Mouse (Mus musculus) spleen, postnatal 14 days (tissue): ENCODE measurements around the gene Runx3.

ENCODE experiments used
- DNase-seq, 2 experiments: peaks; one replicate each; pipeline ENCODE4 v3.0.0; 2021 to 2022; ENCODE audit warnings: low spot score in 2 of 2

Gene Runx3

DNA sequence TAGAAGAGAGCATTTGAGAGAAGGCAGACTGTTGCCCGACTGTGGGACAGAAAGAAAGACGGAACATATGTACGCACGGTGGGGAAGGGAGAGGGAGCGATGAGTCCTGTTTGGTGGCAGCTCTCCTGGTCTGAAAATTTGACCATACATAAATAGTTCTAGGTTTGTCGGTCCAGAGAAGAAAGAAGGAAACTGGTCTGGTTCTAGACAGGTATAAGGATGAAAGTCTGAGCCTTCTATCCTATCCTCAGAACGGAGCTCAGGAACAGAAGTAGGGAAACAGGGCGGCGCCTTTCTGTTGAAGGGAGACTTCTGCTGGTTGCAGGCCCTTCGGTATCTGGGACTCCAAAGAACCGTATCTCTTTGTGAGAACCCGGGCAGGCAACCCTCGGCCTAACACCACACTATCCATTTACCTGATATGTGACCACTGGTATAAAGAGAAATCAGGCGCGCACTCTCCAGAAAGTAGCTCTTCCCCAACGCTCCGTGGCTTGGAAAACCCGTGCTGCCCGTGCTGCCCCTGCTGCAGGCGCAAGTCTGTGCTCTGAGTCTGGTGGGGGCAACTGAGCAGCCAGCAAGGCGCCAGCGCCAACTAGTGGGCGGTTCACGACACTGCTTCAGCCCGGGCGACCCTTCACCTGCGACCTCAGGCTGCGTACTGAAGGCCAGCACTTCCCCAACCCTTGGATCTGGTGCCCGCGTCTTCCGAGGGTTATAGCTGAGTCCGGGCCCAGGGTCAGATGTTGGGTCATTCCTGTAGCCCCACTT is 29.8 kb downstream of the Runx3 start:
- DNase-seq: peak; percentile 73 to 84

DNA sequence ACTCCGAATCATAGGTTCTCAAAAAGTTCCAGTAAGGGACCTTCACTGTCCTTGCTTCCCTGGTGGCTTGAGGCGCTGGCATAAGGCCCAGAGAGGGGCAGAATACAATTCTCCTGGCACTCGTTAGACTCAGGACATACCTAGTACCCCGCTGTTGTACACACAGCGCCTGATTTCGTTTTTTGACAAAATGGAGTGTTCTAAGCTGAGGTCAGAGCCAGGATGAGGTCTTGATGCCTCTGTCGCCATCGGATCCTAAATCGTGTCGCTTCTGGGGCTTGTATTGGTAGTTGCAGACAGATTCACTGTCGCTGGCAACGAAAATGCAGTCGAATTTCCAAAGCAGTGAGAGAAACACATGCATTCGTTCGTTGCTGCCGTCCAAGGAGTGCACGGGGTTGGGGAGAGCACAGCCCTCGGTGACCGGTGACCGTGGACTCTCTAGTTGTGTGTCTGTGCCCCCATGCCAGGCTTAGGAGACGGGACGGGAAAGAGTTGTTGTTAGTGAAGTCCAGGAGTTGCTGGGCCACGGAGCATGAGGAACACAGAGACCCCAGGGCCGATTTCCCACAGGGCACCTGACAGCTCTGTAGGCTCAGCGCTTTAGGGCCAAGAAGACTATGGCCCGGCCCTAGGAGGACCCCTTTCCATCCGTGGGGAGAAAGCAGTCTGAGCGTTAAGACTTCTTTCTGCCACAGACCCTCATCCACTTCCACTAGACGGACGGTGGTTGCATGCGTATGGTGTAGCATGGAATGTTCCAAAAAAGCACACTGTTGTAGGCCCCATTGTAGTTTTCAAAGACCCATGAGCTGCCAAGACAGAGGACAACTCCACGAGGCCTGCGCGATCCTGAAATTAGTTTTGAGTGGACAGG is 30.9 kb downstream of the Runx3 start:
- no peak for DNase-seq

GRCm38 (mm10) chr4:135151988-135152594 is 31.6 kb downstream of the Runx3 start:
- DNase-seq: peak; percentile 38 to 53

GRCm38 (mm10) chr4:135152834-135153259 is 32.4 kb downstream of the Runx3 start:
- peak; percentile 41 to 51 for DNase-seq

DNA sequence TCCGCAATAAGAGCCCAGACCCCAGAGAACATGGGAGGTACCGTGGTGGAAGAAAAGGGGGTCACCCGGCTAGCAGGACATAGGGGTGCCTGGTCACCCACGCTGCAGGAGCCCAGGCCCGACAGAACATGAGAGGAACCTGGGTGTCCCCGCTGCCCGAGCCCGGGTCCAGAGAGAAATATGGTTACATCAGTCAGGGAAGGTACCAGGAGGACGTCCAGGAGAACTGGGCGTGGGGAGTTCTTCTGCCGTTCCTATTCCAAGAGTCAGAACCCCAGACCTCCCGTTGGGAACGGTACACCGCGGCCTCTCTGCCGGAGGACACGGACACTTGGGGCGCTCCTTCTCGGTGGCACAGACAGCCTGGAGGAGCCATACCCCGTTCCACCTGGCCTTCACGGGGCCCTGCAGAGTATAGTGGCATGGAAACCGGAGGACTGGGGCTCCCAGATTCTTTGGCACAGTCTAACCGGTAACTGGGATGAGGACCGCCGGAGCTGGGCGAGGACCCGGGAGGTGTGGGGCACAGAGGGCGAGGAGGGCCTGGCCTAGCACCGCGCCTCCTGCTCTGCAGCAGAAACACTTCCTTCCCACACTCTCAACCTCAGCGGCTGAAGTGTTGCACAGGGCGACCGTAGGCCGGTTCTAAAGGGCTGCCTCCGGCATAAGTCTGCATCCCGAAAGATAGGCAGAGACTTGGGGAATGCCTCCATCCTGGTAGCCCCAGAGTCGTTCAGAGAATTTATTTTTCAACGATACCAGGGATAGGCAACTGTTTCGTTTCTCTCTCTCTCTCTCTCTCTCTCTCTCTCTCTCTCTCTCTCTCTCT is 33.0 kb downstream of the Runx3 start:
- DNase-seq: peak; percentile 40 to 44

GRCm38 (mm10) chr4:135154089-135154949 is 33.9 kb downstream of the Runx3 start:
- no peak for DNase-seq

- no peak for DNase-seq
These were observed 34.8 kb downstream of the Runx3 start for GRCm38 (mm10) chr4:135155106-135155800.

GRCm38 (mm10) chr4:135155805-135156469 is 35.5 kb downstream of the Runx3 start:
- no peak for DNase-seq

- DNase-seq: no peak
These were observed 36.1 kb downstream of the Runx3 start for GRCm38 (mm10) chr4:135156531-135156930.

DNA sequence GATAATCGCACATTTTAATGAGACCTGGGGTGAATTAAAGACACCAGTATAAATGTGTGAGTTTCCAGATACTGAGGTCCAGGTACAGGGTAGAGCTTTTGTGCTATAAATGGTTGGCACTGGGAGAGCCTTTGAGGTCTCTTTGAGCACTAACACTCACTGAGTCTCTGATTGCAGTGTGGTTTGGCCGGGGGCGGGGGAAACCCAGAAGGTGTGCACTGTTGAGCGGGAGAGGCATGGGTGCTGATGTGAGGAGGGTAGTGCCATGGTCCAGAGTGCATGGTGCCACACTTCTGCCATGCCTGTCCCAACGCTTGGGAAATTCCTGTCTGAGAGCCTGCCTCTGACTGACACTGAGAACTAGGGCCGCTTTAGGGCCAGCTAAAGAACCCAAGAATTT is 36.9 kb downstream of the Runx3 start:
- DNase-seq: no peak

DNA sequence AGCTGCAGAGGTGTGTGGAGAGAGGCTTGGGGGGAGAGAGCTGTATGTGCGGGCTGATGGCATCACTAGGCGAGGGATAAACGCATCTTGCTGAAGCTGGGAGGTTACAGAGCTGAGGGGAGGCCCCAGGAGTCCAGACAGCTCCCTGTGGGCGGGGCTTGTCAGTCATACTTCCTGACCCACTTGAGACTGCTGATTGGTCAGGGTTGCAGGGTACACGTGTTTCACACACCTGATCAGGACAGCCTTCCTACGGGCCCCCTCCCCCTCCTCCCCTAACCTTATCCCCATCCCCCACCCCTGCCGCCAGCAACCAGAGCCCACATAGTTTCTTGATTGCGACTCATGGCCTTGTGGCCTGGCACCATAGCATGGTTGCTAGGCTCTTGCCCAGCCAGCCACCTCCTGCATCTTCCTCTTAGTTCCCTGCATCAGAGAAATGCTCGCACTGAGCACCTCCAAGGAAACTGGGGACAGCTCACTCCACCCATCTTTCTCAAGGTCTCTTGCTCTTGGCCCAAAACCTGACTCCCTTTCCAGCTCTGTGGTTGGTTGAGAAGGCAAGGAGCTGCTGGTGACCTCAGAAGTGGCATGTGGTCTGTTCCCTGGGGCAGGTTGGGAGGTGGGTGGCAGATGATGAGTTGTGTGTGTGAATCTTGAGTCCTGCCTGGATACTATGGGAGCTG is 38.4 kb downstream of the Runx3 start:
- no peak for DNase-seq

DNA sequence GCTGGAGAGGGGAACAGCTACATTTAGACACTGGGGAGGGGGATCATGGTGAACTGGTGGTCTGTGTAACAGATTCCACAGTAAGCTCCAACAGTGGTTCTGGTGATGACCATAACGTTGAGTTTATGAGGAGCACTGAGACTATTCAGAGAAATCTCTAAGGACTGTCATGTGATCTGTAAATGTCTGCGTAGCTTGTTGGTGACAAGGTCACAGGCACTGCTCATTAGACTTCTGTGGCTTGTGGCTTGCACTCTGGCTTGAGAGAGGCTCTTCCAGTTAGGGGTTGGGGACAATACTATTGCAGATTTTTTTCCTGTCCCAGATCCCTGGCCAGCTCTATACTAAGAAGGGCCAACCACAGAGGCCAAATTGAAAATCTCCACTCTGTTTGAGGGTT is 39.2 kb downstream of the Runx3 start:
- DNase-seq: no peak

- DNase-seq: no peak
These were observed 39.7 kb downstream of the Runx3 start for GRCm38 (mm10) chr4:135160168-135160567.

GRCm38 (mm10) chr4:135161441-135161840 is 41.0 kb downstream of the Runx3 start:
- no peak for DNase-seq

DNA sequence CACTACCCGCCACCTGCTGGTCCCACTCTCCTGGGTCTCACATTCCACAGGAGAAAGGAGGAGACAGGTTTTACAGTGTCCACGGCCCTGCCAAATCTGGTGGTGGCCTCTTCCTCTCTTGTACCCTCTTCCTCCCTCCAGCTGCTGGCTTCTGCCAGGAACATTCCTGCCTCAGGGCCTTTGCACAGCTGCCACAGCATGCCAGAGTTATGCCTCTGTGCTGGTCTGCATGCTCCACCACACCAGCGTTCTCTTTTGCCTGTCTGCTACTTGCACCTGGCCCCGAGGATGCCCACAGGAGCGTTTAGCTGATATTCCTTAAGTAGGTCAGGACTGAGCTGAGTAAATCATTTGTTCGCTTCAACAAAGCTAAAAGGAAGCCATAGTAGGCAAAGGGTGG is 45.3 kb downstream of the Runx3 start:
- DNase-seq: no peak

- DNase-seq: no peak
These were observed 46.2 kb downstream of the Runx3 start for GRCm38 (mm10) chr4:135166413-135167225.

GRCm38 (mm10) chr4:135167816-135168527 is 47.5 kb downstream of the Runx3 start:
- DNase-seq: no peak
